Mouse (Mus musculus) fat pad, adult 2 months (tissue): ENCODE results near the gene Rnf168.

ENCODE experiments used
- DNase-seq: peaks from one replicate; pipeline ENCODE4 v3.0.0-alpha.2; 2011; ENCODE audit warnings: low read depth, low spot score; ENCODE audit errors: extremely low read depth

Rnf168 gene

GRCm38 (mm10) chr16:32312859-32313258 lies 35.6 kb downstream of the Rnf168 start:
- DNase-seq, result no peak

GRCm38 (mm10) chr16:32316601-32317000 lies 39.3 kb downstream of the Rnf168 start:
- no peak for DNase-seq

- DNase-seq, result no peak
Observed at GRCm38 (mm10) chr16:32323953-32324352, 46.7 kb downstream of the Rnf168 start.

GRCm38 (mm10) chr16:32330876-32331670 lies 53.8 kb downstream of the Rnf168 start:
- no peak for DNase-seq

- DNase-seq, result peak; percentile 21
Observed at GRCm38 (mm10) chr16:32332040-32332555, 54.8 kb downstream of the Rnf168 start, which contains the start of gene Ubxn7. TSS of gene Ubxn7 (plus strand) at chr16:32332257.

GRCm38 (mm10) chr16:32332556-32333511 lies 55.6 kb downstream of the Rnf168 start:
- no peak for DNase-seq

GRCm38 (mm10) chr16:32335146-32335545 lies 57.9 kb downstream of the Rnf168 start:
- DNase-seq, result no peak

GRCm38 (mm10) chr16:32336026-32336780 lies 58.9 kb downstream of the Rnf168 start:
- DNase-seq, result no peak

- DNase-seq, result no peak
Observed at GRCm38 (mm10) chr16:32337001-32337400, 59.7 kb downstream of the Rnf168 start.

GRCm38 (mm10) chr16:32340451-32340850 lies 63.2 kb downstream of the Rnf168 start:
- no peak for DNase-seq

GRCm38 (mm10) chr16:32345521-32345920 lies 68.3 kb downstream of the Rnf168 start:
- DNase-seq, result no peak

GRCm38 (mm10) chr16:32350776-32351175 lies 73.5 kb downstream of the Rnf168 start:
- no peak for DNase-seq
